Mouse (Mus musculus) gastrocnemius, postnatal 36 days (tissue): ENCODE measurements around the gene C1galt1c1. TPM values are rescaled to one million over a fixed set of nuclear protein-coding genes. Genes with fewer than 3 reads are reported as not detected.

Experiments
- total RNA-seq, 2 experiments: library from RNA; stranded (reverse); gene quantifications; 2 replicates each; pipeline ENCODE4 v1.2.3; 2021

C1galt1c1 gene
- total RNA-seq, 2 experiments from 2014 or later = 8.7 to 9.6 TPM

Other genes starting within 250 kb of the C1galt1c1 start
- gene Lamp2, start 178.6 kb downstream of the C1galt1c1 start, total RNA-seq = 10 to 100 TPM; 58.2 to 66.6 TPM
- gene Cul4b, start 58.9 kb downstream of the C1galt1c1 start, total RNA-seq = 1 to 10 TPM; 9.1 to 9.3 TPM
- gene Mcts1, start 34.5 kb downstream of the C1galt1c1 start, total RNA-seq = 10 to 100 TPM; 43.0 to 43.9 TPM
- not detected for gene 6030498E09Rik, start 137.6 kb upstream of the C1galt1c1 start, total RNA-seq